Mouse (Mus musculus) c-Kit-negative CD71-positive TER-119-positive erythroid progenitor cells, embryonic 14.5 days (primary cell): ENCODE measurements around the gene Trim15.
"Not testable (repeated sequence)": the region's sequence is repeated elsewhere in the genome, so short reads cannot be mapped to it uniquely, and the experiment has no call there.

Experiments
- DNase-seq: peaks from one replicate; pipeline ENCODE4 v3.0.0-alpha.2; 2013; ENCODE audit warnings: low read depth, low spot score

The Trim15 gene

GRCm38 (mm10) chr17:36830470-36830869 lies 36.5 kb downstream of the Trim15 start:
- no peak for DNase-seq

- DNase-seq: no peak
Observed at GRCm38 (mm10) chr17:36828488-36828887, 38.5 kb downstream of the Trim15 start.

GRCm38 (mm10) chr17:36826002-36826401 lies 41.0 kb downstream of the Trim15 start:
- DNase-seq: not testable (repeated sequence)

- DNase-seq: no peak
Observed at GRCm38 (mm10) chr17:36825525-36825924, 41.5 kb downstream of the Trim15 start.

GRCm38 (mm10) chr17:36824005-36824404 lies 43.0 kb downstream of the Trim15 start:
- DNase-seq: no peak

- no peak for DNase-seq
Observed at GRCm38 (mm10) chr17:36811871-36812270, 55.1 kb downstream of the Trim15 start, which contains the start of gene H2-M10.6. Gene H2-M10.6 (plus strand): TSS chr17:36812171.
